Mouse (Mus musculus): ENCODE results near the gene Atp1a2.
"Not testable (repeated sequence)": the region's sequence is repeated elsewhere in the genome, so short reads cannot be mapped to it uniquely, and the experiment has no call there.

The Atp1a2 gene

GRCm38 (mm10) chr1:172273386-172273785 is 24.5 kb downstream of the Atp1a2 start:
- no peak for DNase-seq (ENCODE audit: low read depth, low spot score)

GRCm38 (mm10) chr1:172271765-172272164 is 26.1 kb downstream of the Atp1a2 start:
- DNase-seq (ENCODE audit: low read depth, low spot score) = no peak

GRCm38 (mm10) chr1:172271208-172271607 is 26.7 kb downstream of the Atp1a2 start:
- DNase-seq (ENCODE audit: low read depth, low spot score) = no peak

- no peak for DNase-seq (ENCODE audit: low read depth, low spot score)
Measured at GRCm38 (mm10) chr1:172261477-172262078, 36.3 kb downstream of the Atp1a2 start, which contains the start of gene Igsf8. TSS of gene Igsf8 (plus strand) at chr1:172261641.

- DNase-seq (ENCODE audit: low read depth, low spot score) = no peak
Measured at GRCm38 (mm10) chr1:172258314-172258713, 39.5 kb downstream of the Atp1a2 start, which contains the start of gene Atp1a4. TSS of gene Atp1a4 (minus strand) at chr1:172258414.

GRCm38 (mm10) chr1:172247679-172248078 is 50.2 kb downstream of the Atp1a2 start:
- no peak for DNase-seq (ENCODE audit: low read depth, low spot score)

GRCm38 (mm10) chr1:172247216-172247615 is 50.6 kb downstream of the Atp1a2 start:
- DNase-seq (ENCODE audit: low read depth, low spot score) = no peak

- not testable (repeated sequence) for DNase-seq (ENCODE audit: low read depth, low spot score)
Measured at GRCm38 (mm10) chr1:172244645-172245044, 53.2 kb downstream of the Atp1a2 start.

GRCm38 (mm10) chr1:172243547-172244205 is 54.2 kb downstream of the Atp1a2 start:
- no peak for DNase-seq (ENCODE audit: low read depth, low spot score)

- DNase-seq (ENCODE audit: low read depth, low spot score) = no peak
Measured at GRCm38 (mm10) chr1:172242401-172242800, 55.5 kb downstream of the Atp1a2 start.

GRCm38 (mm10) chr1:172240945-172241708 is 56.7 kb downstream of the Atp1a2 start:
- no peak for DNase-seq (ENCODE audit: low read depth, low spot score)

- DNase-seq (ENCODE audit: low read depth, low spot score) = no peak
Measured at GRCm38 (mm10) chr1:172229215-172229614, 68.6 kb downstream of the Atp1a2 start.

GRCm38 (mm10) chr1:172228209-172228608 is 69.7 kb downstream of the Atp1a2 start:
- DNase-seq (ENCODE audit: low read depth, low spot score) = no peak
